Mouse (Mus musculus): ENCODE measurements around the gene Ovol1.
A peak's percentile ranks its signal among the peaks of the same experiment; 100 is the strongest.

Ovol1 gene

GRCm38 (mm10) chr19:5516906-5517505, 43.4 kb downstream of the Ovol1 start:
- no peak for DNase-seq

GRCm38 (mm10) chr19:5515840-5516777, 44.3 kb downstream of the Ovol1 start:
- DNase-seq, result no peak

- no peak for DNase-seq
These were observed 47.5 kb downstream of the Ovol1 start for GRCm38 (mm10) chr19:5513005-5513349.

- no peak for DNase-seq
These were observed 48.1 kb downstream of the Ovol1 start for GRCm38 (mm10) chr19:5512091-5513004.

- no peak for DNase-seq
These were observed 49.3 kb downstream of the Ovol1 start for GRCm38 (mm10) chr19:5511074-5511632.

GRCm38 (mm10) chr19:5510031-5511026, 50.1 kb downstream of the Ovol1 start, which contains the start of gene Snx32:
Snx32 (minus strand) TSS chr19:5510538.
- DNase-seq, result peak; percentile 97 to 98

GRCm38 (mm10) chr19:5503687-5504086, 56.8 kb downstream of the Ovol1 start, which contains the start of gene 1700020D05Rik:
1700020D05Rik (minus strand) TSS chr19:5503787.
- no peak for DNase-seq

- DNase-seq, result no peak
These were observed 60.0 kb downstream of the Ovol1 start for GRCm38 (mm10) chr19:5500330-5500875.
